Mouse (Mus musculus) cerebellum, postnatal 36 days (tissue): ENCODE results near the gene Actr3.
"Not testable (repeated sequence)": the region's sequence is repeated elsewhere in the genome, so short reads cannot be mapped to it uniquely, and the experiment has no call there.

Experiments used
- DNase-seq, 2 experiments: peaks; one replicate each; pipeline ENCODE4 v3.0.0; 2021 to 2022; ENCODE audit warnings: mixed read lengths in 2 of 2

Actr3 gene

DNA sequence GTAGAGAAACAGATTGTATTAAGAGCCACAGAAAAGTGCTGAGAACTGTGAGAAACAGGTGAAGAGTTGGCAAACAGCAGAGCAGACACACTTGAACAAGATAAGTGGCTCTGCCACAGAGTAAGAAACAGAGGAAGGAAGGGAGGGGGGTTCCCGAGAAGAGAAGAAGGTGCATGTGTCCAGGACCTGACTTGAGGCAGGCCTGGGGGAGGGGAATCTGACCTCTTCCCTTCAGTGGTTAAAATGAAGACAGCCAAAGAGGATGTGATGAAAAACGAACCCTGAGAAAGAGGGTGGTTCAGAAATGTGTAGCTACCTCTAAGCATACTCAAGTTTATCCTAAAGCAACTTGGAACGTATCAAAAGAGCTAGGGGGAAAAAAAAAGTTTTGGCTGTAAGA, 2.4 kb upstream of the Actr3 start:
- no peak for DNase-seq

DNA sequence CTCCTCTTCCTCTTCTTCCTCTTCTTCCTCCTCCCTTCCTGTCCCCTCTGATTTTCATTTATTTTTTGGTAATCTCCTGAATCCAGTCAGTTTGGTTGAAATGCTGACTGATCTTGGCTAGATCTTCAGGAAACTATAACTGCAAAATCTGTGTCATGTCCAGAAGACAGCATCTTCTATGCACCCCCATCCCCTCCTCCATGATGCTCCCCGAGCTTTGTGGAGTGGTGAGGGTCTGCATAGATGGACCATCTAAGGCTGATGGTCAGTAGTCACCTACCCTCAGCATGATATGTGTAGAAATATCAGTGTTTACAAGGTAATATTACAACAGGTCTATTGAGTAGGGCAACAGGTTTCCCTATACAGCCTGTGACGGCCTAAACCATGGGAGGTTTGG, 1.6 kb upstream of the Actr3 start:
- DNase-seq: no peak

- DNase-seq: no peak
These were observed 534 bp downstream of the Actr3 start for GRCm38 (mm10) chr1:125435018-125435368.

DNA sequence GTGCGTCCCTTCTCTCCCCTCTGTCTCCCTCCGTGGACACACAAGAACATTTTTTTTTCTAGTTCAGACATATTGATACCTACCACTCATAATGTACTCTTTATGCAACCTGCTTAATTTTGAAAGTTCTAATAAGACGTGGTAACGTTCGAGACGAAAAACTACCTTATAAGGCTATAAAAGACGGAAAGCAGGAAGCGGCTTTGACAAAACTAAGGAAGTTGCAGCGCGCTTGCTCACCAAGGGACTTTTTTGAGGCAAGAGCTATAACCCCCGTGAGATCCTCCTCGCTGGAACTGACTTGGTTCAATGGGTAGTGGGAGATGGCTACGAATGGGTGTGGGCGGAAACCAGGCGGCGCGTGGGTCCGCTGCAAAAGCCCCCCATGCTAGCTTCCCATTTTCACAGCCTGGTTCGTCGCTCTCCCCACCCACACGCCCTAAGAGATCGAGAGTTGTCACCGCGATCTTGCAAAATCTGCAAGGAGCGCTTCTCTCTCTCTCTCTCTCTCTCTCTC, 984 bp downstream of the Actr3 start:
- no peak for DNase-seq

GRCm38 (mm10) chr1:125431286-125431685, 4.2 kb downstream of the Actr3 start:
- no peak for DNase-seq

DNA sequence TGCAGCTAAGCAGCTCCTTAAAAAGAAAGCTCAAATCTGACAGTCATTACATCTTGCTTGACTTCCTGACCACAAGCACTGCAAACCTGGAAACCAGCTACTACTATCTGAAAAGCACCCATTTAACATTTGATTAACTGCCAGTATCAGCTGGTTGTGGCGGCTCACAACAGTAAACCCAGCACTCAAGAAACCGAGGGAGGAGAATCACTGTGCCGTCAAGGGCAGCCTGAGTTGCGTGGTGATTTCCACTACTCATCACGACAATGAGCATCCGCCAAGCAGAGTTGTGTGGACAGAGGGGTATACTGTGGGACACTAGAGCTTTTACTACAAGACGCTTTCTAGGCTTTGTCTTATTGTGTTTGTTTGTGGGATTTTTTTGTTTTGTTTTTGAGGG, 4.8 kb downstream of the Actr3 start:
- no peak for DNase-seq

GRCm38 (mm10) chr1:125429984-125430383, 5.5 kb downstream of the Actr3 start:
- no peak for DNase-seq

DNA sequence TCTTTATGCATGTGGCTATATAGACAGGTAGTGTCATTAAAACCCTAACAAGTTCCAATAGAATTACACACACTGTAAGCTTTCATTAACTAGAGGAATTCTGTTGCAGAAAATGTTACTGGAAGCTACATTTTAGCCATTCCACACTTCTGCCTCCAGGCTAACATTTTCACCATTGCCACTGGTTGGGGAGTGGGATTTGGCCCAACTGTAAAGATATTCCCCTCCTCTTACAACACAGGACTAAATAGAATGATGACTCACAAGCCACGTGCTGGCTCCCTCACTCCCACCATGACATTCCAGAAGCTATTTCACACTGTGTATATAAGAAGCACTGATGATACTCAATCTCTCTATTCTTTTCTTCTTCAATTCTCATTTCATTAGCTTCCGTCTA, 7.2 kb downstream of the Actr3 start:
- no peak for DNase-seq

- DNase-seq: no peak
These were observed 9.0 kb downstream of the Actr3 start for GRCm38 (mm10) chr1:125426387-125427045.

DNA sequence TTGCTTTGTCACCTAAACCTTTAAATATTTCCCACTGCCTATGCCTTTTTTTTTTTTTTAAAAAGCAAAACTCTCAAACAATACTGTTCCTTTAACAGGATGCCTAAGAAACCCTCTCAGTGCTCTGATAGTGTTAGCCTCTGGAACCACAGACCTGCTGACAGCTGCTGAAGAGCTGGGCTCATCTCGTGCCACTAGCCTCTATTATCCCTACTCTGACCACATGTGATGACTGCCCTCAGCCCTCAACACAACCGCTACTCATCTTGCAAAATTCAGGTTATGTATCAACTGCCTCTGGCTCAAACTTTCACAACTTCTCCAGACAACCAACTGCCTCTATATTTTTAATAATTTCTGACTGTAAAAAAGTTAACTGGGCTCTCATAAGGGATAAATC, 15.6 kb downstream of the Actr3 start:
- no peak for DNase-seq

GRCm38 (mm10) chr1:125418732-125419131, 16.8 kb downstream of the Actr3 start:
- no peak for DNase-seq

DNA sequence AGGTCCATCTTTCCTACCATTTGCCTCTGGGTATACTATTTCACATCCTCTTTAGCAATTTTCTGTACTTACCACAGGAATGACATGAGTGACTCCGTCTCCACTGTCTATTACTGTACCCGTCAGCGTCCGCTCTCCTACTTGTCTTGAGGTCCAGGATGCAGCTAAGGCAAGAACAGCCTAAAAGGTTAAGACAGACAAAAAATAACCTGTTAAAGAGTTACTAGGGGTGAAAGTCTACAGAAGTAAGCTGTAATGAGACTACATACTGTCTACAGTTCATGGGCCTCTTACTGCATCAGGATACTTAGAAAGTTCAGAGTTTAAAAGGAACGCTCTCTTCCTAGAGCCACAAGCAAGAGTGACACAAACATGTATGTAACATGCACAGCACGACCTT, 28.3 kb downstream of the Actr3 start:
- no peak for DNase-seq

- no peak for DNase-seq
These were observed 40.1 kb downstream of the Actr3 start for GRCm38 (mm10) chr1:125395391-125395790.

- DNase-seq: not testable (repeated sequence)
These were observed 42.2 kb downstream of the Actr3 start for GRCm38 (mm10) chr1:125393324-125393723.

DNA sequence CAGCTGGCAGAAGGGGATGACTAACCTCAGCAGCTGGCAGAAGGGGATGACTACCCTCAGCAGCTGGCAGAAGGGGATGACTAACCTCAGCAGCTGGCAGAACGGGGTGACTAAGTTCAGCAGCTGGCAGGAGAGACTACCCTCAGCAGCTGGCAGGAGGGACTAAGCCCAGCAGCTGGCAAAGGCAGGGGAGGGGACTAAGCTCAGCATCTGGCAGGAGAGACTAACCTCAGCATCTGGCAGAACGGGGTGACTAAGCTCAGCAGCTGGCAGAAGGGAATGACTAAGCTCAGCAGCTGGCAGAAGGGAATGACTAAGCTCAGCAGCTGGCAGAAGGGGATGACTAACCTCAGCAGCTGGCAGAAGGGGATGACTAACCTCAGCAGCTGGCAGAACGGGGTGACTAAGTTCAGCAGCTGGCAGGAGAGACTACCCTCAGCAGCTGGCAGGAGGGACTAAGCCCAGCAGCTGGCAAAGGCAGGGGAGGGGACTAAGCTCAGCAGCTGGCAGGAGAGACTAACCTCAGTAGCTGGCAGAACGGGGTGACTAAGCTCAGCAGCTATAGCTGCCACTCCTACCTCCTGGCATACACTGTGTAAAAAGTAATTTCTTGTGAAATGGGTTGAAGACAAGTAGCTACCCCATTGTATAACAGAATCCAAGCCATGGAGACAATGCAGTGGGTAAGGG, 45.3 kb downstream of the Actr3 start:
- not testable (repeated sequence) for DNase-seq

GRCm38 (mm10) chr1:125389634-125390033, 45.9 kb downstream of the Actr3 start:
- not testable (repeated sequence) for DNase-seq

DNA sequence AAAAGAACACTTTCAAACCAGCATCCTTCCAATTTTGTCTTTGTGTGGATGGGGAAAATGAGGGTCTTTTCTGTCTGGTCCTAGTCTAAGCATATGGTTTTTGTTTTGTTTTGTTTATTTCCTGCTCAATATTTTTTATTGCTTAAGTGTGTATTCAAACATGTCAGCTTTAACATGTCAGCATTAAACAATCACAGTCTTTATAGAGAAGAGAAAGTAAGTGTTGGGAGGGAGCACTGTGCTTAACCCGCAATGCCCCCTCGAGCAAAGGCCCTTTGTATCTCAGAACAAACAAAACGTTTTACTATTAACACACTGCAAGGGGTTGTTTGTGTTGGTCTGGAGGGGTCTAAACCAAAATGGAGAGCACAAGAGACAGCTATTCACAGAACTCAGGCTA, 47.2 kb downstream of the Actr3 start:
- no peak for DNase-seq

- no peak for DNase-seq
These were observed 49.3 kb downstream of the Actr3 start for GRCm38 (mm10) chr1:125386217-125386616.

- no peak for DNase-seq
These were observed 52.9 kb downstream of the Actr3 start for GRCm38 (mm10) chr1:125382622-125383021.

DNA sequence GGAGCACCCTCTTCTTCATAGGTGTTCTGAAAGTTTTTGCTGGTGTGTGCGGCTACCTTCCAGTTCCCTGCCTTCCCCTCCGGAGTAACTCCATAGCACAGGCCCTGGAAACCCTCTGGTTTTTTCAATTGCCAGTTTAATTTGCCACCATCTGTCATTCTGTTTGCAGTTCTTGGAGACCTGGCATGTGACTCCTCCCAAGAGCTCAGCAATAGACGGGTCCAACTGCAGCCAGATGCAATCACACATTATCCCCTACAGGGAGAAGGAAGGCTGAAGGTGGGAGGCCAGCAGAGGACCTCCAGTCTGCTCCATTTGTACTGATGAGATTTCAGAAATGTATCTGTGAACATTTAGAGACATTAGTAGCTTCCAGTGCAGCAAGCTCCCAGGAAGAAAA, 56.6 kb downstream of the Actr3 start:
- DNase-seq: peak; percentile 20 to 21

DNA sequence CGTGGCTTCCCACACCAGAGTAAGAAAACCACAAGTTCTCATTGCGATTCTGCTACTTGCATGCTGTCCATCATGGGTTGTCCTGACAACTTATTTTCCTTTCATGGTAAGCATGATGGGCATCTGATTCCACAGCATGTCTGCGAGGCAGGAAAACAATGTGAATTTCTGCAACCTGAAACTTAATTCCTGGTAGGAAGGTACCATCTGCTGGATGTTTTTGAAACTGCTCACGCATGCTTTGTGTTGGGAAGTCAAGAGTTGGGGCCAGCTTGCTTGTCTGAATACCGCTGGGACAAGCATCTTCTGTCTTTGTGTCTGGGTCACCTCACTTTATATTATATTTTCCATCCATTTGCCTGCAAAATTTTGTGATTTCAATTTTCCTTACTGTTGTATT, 62.7 kb downstream of the Actr3 start:
- DNase-seq: no peak

DNA sequence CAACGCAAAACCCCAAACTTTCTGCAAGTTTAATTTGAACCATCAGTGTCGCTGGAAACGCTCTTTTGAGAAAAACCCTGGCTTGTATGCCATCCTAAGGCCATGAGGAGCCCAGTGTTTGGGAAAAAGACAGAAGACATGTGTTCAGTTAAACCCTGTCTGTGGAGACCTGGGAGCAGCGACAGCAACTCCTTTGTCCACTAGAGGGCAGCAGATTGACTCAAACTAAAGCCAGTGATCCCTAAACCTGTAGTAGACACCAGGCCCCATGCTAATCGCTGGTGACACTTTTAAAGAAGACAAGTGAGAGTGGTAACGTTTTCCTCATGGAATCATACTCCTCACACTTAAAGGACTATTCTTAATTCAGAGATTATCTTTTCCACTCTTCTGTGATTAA, 64.7 kb downstream of the Actr3 start:
- peak; percentile 54 to 69 for DNase-seq

- DNase-seq: no peak
These were observed 70.0 kb downstream of the Actr3 start for GRCm38 (mm10) chr1:125365576-125365975.

DNA sequence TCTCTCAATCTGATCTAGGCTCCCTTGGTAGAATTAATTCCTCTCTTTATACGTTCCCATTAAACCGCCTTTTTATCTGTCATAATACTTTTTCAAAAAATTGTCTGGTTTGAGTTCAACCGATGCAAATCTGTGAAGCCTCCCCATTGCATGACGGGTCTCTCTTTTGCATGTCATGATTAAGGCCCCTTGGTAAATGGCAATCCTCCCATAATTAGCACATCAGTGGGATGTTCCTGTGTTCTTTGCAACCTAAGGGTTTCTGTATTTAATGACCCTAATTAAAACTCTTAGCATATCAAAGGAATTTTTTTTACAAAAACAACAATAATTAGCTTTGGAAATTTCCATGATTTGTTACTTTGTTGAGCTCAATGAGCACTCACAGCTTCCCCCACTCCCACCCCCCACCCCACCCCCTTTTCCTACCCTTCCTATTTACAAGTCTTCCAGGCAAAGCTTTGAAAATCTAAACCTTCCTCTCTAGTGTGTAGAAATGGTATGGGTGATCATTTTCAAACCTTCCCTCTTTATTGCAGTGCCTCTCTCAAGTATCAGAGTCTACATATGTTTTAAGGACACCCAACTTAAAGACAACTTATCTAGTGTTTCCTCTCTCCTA, 84.0 kb downstream of the Actr3 start:
- no peak for DNase-seq
